Mouse (Mus musculus): ENCODE data around the gene Fgfr2.

DNA sequence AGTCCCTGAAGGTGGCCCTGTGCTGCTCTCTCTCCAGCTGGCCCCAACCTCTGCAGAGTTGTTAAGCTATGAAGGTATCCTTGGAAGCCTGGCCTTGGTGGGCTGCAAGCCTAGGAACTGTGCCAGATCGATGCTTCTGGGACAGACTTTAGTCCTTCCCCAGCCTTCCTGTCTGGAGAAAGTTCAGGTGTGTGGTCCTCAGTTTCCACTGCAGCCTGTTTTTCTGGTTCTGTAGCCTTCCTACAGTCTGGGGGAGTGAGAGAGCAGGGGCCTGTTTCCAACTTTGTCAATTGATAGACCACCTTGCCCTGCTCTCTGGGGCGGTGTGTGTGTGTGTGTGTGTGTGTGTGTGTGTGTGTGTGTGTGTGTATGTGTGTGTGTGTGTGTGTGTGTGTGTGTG lies 2431.2 kb downstream of the Fgfr2 start:
- no peak for TF ChIP-seq CTCF (IDR thresholded peaks at IDR 0.05; ENCODE audit: low read depth)
- TF ChIP-seq EP300 (IDR thresholded peaks at IDR 0.05; ENCODE audit: low read depth), result no peak

Data from liver, postnatal 0 days (tissue).